Mouse (Mus musculus) testis, adult 2 months (tissue): ENCODE measurements at regions not wholly inside any gene's neighbourhood (a gene's known extent, or its start where the extent isn't known, plus 50 kb on each side); places are given as distances from the start of the nearest gene placed in this dataset.

Experiments
- H3K27ac ChIP-seq: fragments of 200-500 bp; 2 replicates; pipeline ENCODE4 v1.5.1; 2012; ENCODE audit warnings: low read depth, low read length; ENCODE audit not compliant: control insufficient read depth, insufficient read depth
- H3K27me3 ChIP-seq: fragments of 200-500 bp; 2 replicates; pipeline ENCODE4 v1.6.1; 2012; ENCODE audit warnings: mild to moderate bottlenecking, low read length, moderate library complexity; ENCODE audit not compliant: control insufficient read depth, insufficient read depth
- H3K36me3 ChIP-seq: fragments of 200-500 bp; 2 replicates; pipeline ENCODE4 v1.6.1; 2012; ENCODE audit warnings: mild to moderate bottlenecking, low read length; ENCODE audit not compliant: control insufficient read depth, insufficient read depth
- H3K4me1 ChIP-seq: fragments of 200-500 bp; 2 replicates; pipeline ENCODE4 v1.6.1; 2012; ENCODE audit warnings: low read length; ENCODE audit not compliant: control insufficient read depth, insufficient read depth
- H3K4me3 ChIP-seq: fragments of 200-500 bp; 2 replicates; pipeline ENCODE4 v1.5.1; 2012; ENCODE audit warnings: low read depth, mild to moderate bottlenecking, low read length, moderate library complexity, mixed read lengths; ENCODE audit not compliant: control insufficient read depth
- CTCF ChIP-seq: fragments of 200-500 bp; IDR thresholded peaks from 2 replicates; pipeline ENCODE4 v1.5.1; 2012; ENCODE audit warnings: low read depth, mild to moderate bottlenecking, inconsistent platforms, low read length, moderate library complexity; ENCODE audit not compliant: control insufficient read depth, insufficient read depth, insufficient replicate concordance
- POLR2A ChIP-seq: fragments of 200-500 bp; IDR thresholded peaks from 2 replicates; pipeline ENCODE4 v1.6.1; 2012; ENCODE audit warnings: low read depth, mild to moderate bottlenecking, inconsistent platforms, low read length, moderate library complexity; ENCODE audit not compliant: control insufficient read depth

- Histone ChIP-seq H3K4me3 (no peak overlapping the region), H3K36me3 (no peaks in the 10 kb centered on the region), H3K27ac (no peak overlapping the region), H3K27me3 (no peaks in the 10 kb centered on the region), H3K4me1 (no peaks in the 10 kb centered on the region)
- no peak for TF ChIP-seq POLR2A
- TF ChIP-seq CTCF, result no peak
Measured at GRCm38 (mm10) chr13:59235836-59236235, 349.2 kb downstream of the Agtpbp1 start.

GRCm38 (mm10) chr13:59229111-59229541 lies 355.9 kb downstream of the Agtpbp1 start:
- Histone ChIP-seq H3K27me3 (no peaks in the 10 kb centered on the region), H3K4me3 (no peak overlapping the region), H3K4me1 (no peaks in the 10 kb centered on the region), H3K36me3 (no peaks in the 10 kb centered on the region), H3K27ac (no peak overlapping the region)
- TF ChIP-seq POLR2A (no peak), CTCF (no peak)

GRCm38 (mm10) chr13:59228059-59228830 lies 356.8 kb downstream of the Agtpbp1 start:
- Histone ChIP-seq H3K4me1 (no peaks in the 10 kb centered on the region), H3K36me3 (no peaks in the 10 kb centered on the region), H3K27ac (no peak overlapping the region), H3K4me3 (no peak overlapping the region), H3K27me3 (no peaks in the 10 kb centered on the region)
- TF ChIP-seq CTCF (no peak), POLR2A (no peak)

- Histone ChIP-seq H3K36me3 (no peaks in the 10 kb centered on the region), H3K4me3 (no peak overlapping the region), H3K27ac (no peak overlapping the region), H3K4me1 (no peaks in the 10 kb centered on the region), H3K27me3 (no peaks in the 10 kb centered on the region)
- TF ChIP-seq POLR2A, result no peak
- no peak for TF ChIP-seq CTCF
Measured at GRCm38 (mm10) chr13:59227523-59228058, 357.4 kb downstream of the Agtpbp1 start.

GRCm38 (mm10) chr13:59220587-59220986 lies 364.4 kb downstream of the Agtpbp1 start:
- no peak overlapping the region for H3K27ac ChIP-seq
- TF ChIP-seq CTCF, result no peak
- no peak for TF ChIP-seq POLR2A
- peaks cover 5% of the 10 kb centered on the region for H3K4me1 ChIP-seq
- H3K4me3 ChIP-seq, result no peak overlapping the region
- H3K27me3 ChIP-seq, result no peaks in the 10 kb centered on the region
- no peaks in the 10 kb centered on the region for H3K36me3 ChIP-seq

- Histone ChIP-seq H3K27me3 (no peaks in the 10 kb centered on the region), H3K4me1 (peaks cover 5% of the 10 kb centered on the region), H3K27ac (no peak overlapping the region), H3K36me3 (no peaks in the 10 kb centered on the region), H3K4me3 (no peak overlapping the region; the same call in 1 of the 2 replicates)
- TF ChIP-seq CTCF, result peak; percentile 78; the same call in 1 of the 2 replicates
- TF ChIP-seq POLR2A, result no peak
Measured at GRCm38 (mm10) chr13:59220156-59220555, 364.9 kb downstream of the Agtpbp1 start.

GRCm38 (mm10) chr13:59216686-59217298 lies 368.2 kb downstream of the Agtpbp1 start:
- H3K36me3 ChIP-seq, result no peaks in the 10 kb centered on the region
- TF ChIP-seq POLR2A (no peak), CTCF (no peak)
- peak overlapping the region; percentile 62 for H3K4me3 ChIP-seq
- H3K4me1 ChIP-seq, result peaks cover 5% of the 10 kb centered on the region
- H3K27ac ChIP-seq, result no peak overlapping the region
- H3K27me3 ChIP-seq, result no peaks in the 10 kb centered on the region
